Mouse (Mus musculus): ENCODE measurements around the gene Trpc5os.

The Trpc5os gene

GRCm38 (mm10) chrX:144456281-144456680, at the start of gene Trpc5os:
Gene Trpc5os, plus strand, starts transcription at chrX:144456581.
- ATAC-seq (ENCODE audit: low TSS enrichment): no peak

DNA sequence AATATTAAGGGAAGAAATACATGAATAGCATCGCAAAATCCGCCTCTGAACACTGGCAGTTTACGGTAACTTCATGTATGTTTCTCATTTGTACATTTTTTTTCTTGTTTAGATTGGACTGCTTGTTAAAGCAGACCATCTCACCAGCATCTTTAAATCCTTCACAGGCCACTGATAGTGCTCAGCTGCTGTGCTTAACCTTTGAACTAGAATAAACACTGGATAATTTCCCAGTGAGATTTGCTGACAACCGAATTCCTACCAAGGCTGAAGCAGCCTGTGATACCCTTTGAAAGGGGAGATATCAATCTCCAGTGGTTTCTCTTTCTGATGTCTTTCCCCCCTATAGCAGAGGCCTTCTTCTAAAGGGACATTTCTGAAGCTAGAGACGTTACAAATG, 48.3 kb upstream of the Trpc5os start:
- ATAC-seq (ENCODE audit: low TSS enrichment): no peak

DNA sequence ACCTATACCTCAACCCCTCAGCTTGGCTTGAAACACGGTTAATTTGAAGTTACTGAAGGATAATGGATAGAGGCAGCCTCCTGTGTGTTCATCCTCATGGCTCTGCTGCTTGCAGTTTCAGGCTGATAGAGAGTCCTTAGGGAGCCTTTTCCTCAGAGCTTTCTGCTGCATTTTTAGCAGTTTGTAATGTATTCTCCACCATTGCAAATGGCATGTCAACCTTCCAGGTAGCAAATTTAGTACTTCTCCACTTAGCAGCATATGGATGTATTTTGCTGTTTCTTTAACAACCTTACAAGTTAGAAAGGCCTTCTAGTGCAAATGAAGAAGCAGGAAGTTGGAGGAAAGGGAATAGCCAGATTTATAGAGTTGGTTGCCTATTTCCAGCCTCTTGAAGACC, 36.1 kb upstream of the Trpc5os start:
- ATAC-seq (ENCODE audit: low TSS enrichment): peak; percentile 86

DNA sequence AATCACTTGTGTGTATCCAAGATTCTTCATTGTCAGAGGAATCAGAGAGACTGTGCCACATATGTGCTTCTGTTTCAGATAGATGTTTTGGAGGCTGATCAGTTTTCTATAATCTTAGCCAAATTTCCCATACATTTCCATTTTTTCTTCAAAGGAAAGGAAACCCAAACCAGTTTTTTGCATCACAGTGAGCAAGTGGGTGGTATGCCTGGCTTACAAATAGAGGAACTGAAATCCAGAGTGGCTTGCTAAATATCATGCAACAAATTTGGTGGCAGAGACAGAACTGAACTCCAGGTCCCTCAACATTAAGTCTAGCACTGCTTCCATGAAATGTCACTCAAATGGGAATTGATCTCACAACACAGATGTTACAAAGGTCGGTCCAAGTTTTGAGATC, 35.3 kb upstream of the Trpc5os start:
- ATAC-seq (ENCODE audit: low TSS enrichment): peak; percentile 53

GRCm38 (mm10) chrX:144423848-144424247, 32.5 kb upstream of the Trpc5os start:
- peak; percentile 56 for ATAC-seq (ENCODE audit: low TSS enrichment)

- peak; percentile 88 for ATAC-seq (ENCODE audit: low TSS enrichment)
Observed at GRCm38 (mm10) chrX:144464416-144464815, 8.0 kb downstream of the Trpc5os start.

DNA sequence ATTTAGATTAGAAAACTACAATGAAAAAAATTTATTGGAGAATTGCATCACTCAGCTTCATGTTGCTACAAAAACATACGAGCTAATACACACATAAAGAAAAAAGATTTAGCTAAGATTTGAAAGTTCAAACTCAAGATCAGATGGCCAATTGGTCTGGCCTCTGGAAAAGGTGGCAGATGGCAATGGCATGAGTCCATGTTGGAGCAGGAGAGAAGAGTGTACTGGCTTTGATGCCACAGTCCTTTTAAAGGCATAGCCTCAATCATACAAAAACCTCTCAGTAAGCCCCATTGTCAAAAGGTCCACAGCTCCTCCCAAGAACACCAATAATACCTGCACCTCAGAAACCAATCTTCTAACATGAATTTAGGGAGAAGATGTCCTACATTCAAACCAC, 35.0 kb downstream of the Trpc5os start:
- no peak for ATAC-seq (ENCODE audit: low TSS enrichment)

DNA sequence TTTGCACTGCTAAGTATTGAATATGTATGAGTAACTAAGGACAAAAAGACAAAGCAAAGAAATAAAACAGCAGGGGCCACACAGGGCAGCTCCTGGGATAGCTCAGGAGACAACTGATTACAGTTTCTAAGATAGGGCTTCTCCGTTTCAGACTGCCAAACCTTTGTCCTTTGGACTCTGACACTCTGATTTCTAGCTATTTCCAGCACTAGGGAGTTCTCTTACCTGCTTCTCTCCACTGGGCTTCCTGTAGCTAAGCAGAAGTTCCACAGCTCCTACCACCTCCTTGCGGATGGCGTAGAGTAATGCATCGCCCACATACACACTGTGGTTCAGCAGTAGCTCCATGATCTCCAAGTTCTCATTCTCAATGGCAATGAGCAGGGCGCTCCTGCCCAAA, 66.9 kb downstream of the Trpc5os start:
- peak; percentile 52; the same call in 1 of the 2 replicates for ATAC-seq (ENCODE audit: low TSS enrichment)

GRCm38 (mm10) chrX:144526042-144526441, 69.7 kb downstream of the Trpc5os start:
- ATAC-seq (ENCODE audit: low TSS enrichment): no peak

All from frontal cortex, adult (tissue).